Mouse (Mus musculus) myocyte (in vitro differentiated cells): ENCODE results near the gene Tarbp2. TPM values are rescaled to one million over a fixed set of nuclear protein-coding genes. Genes with fewer than 3 reads are reported as not detected.
A peak's percentile ranks its signal among the peaks of the same experiment; 100 is the strongest.

Experiments used
- H3K27me3 ChIP-seq: one replicate; pipeline ENCODE4 v1.6.1; 2011; ENCODE audit not compliant: control insufficient read depth, insufficient read depth, insufficient read length
- H3K36me3 ChIP-seq: one replicate; pipeline ENCODE4 v1.6.1; 2011; ENCODE audit not compliant: control insufficient read depth, insufficient read depth
- H3K4me2 ChIP-seq: one replicate; pipeline ENCODE4 v1.6.1; 2011; ENCODE audit warnings: low read depth, control low read depth
- H3K4me3 ChIP-seq: one replicate; pipeline ENCODE4 v1.5.1; 2011; ENCODE audit warnings: mild to moderate bottlenecking, control low read depth, moderate library complexity
- H3K79me2 ChIP-seq: one replicate; pipeline ENCODE4 v1.6.1; 2011; ENCODE audit not compliant: control insufficient read depth, insufficient read depth
- H3ac ChIP-seq: one replicate; pipeline ENCODE4 v1.6.1; 2011; ENCODE audit not compliant: control insufficient read depth, insufficient read length
- CEBPB ChIP-seq: IDR thresholded peaks from 2 replicates; pipeline ENCODE4 v1.6.1; 2011; ENCODE audit warnings: mild to moderate bottlenecking, moderate library complexity; ENCODE audit not compliant: poor library complexity, insufficient read depth, severe bottlenecking
- E2F4 ChIP-seq: IDR thresholded peaks from one replicate; pipeline ENCODE4 v1.6.1; 2011; ENCODE audit warnings: mild to moderate bottlenecking, control low read depth, moderate library complexity; ENCODE audit not compliant: insufficient read depth
- MAX ChIP-seq: IDR thresholded peaks from one replicate; pipeline ENCODE4 v1.6.1; 2011; ENCODE audit warnings: low read depth, mild to moderate bottlenecking, control low read depth
- MYOD1 ChIP-seq, 3 experiments: IDR thresholded peaks; one replicate each; pipeline ENCODE4 v1.6.1; 2011; ENCODE audit warnings: control low read depth in 2 of 3, low read depth in 2 of 3, mild to moderate bottlenecking in 2 of 3, moderate library complexity in 1 of 3; ENCODE audit not compliant: insufficient read length in 2 of 3, control insufficient read depth in 1 of 3
- MYOG ChIP-seq, 3 experiments: IDR thresholded peaks; one replicate each; pipeline ENCODE4 v1.6.1; 2011; ENCODE audit warnings: control low read depth in 2 of 3, low read depth in 2 of 3, mild to moderate bottlenecking in 2 of 3; ENCODE audit not compliant: insufficient read length in 2 of 3, control insufficient read depth in 1 of 3, insufficient read depth in 1 of 3
- POLR2A ChIP-seq: IDR thresholded peaks from one replicate; pipeline ENCODE4 v1.6.1; 2011; ENCODE audit warnings: low read depth, mild to moderate bottlenecking, control low read depth, moderate library complexity; ENCODE audit not compliant: insufficient read length
- POLR2AphosphoS2 ChIP-seq: IDR thresholded peaks from one replicate; pipeline ENCODE4 v1.6.1; 2011; ENCODE audit warnings: low read depth, control low read depth; ENCODE audit not compliant: insufficient read length
- REST ChIP-seq: IDR thresholded peaks from one replicate; pipeline ENCODE4 v1.6.1; 2011; ENCODE audit warnings: mild to moderate bottlenecking, control low read depth, moderate library complexity; ENCODE audit not compliant: insufficient read depth, insufficient read length
- SRF ChIP-seq: IDR thresholded peaks from one replicate; pipeline ENCODE4 v1.6.1; 2011; ENCODE audit warnings: low read depth; ENCODE audit not compliant: control insufficient read depth, insufficient read length
- TCF12 ChIP-seq: IDR thresholded peaks from one replicate; pipeline ENCODE4 v1.6.1; 2011; ENCODE audit warnings: mild to moderate bottlenecking, control low read depth; ENCODE audit not compliant: poor library complexity, insufficient read depth, severe bottlenecking
- USF1 ChIP-seq: IDR thresholded peaks from one replicate; pipeline ENCODE4 v1.6.1; 2011; ENCODE audit warnings: low read depth, mild to moderate bottlenecking, control low read depth, moderate library complexity
- polyA plus RNA-seq: library from polyadenylated mRNA; unstranded; fragments of >200 nt; fragmentation: generic; extraction: Trizol; gene quantifications from one replicate; pipeline ENCODE4 v1.2.1, GENCODE M21; 2012; ENCODE audit warnings: missing spikeins

The Tarbp2 gene
- polyA plus RNA-seq, 1 experiment: 76.2 TPM

- TF ChIP-seq POLR2AphosphoS2 (peak; percentile 61), REST (no peak)
- no peak overlapping the region for H3K4me3 ChIP-seq
- peaks cover 85% of the 10 kb centered on the region for H3K36me3 ChIP-seq
- H3ac ChIP-seq: no peak overlapping the region
- H3K4me2 ChIP-seq: no peak overlapping the region
- H3K79me2 ChIP-seq: peaks cover 14% of the 10 kb centered on the region
- no peaks in the 10 kb centered on the region for H3K27me3 ChIP-seq
Measured at GRCm38 (mm10) chr15:102501084-102501814, 16.7 kb upstream of the Tarbp2 start.

- H3ac ChIP-seq: no peak overlapping the region
- no peaks in the 10 kb centered on the region for H3K27me3 ChIP-seq
- H3K4me2 ChIP-seq: no peak overlapping the region
- TF ChIP-seq POLR2AphosphoS2 (peak; percentile 35), MYOD1 (IDR thresholded peaks at IDR 0.05; ENCODE audit: control insufficient read depth in 1 of 3, insufficient read length in 2 of 3, low read depth in 2 of 3) (no peak)
- peaks cover 74% of the 10 kb centered on the region for H3K36me3 ChIP-seq
- H3K79me2 ChIP-seq: peaks cover 6% of the 10 kb centered on the region
- no peak overlapping the region for H3K4me3 ChIP-seq
Measured at GRCm38 (mm10) chr15:102502254-102502840, 15.6 kb upstream of the Tarbp2 start.

DNA sequence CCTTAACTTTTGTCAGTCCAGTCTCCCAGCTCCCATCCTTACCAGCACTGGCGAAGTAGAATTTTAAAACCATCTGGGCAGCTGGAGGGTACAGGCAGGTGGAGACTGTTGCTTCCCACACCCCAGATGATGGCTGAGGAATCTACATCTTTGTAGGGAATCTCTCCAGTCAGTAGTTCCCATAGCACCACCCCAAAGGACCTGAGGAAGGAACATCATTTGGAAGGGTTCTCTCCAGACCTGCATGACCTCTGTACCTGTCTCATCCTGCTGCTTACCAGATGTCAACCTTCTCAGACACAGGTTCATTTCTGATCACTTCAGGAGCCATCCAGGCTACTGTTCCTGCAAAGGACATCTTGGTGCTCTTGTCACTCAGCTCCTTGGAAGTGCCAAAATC is 14.5 kb upstream of the Tarbp2 start, which contains the start of gene Gm10337:
Gm10337 (plus strand) TSS at position 276 of the 400 bp plus-strand sequence.
- TF ChIP-seq MYOD1 (IDR thresholded peaks at IDR 0.05; ENCODE audit: control insufficient read depth in 1 of 3, insufficient read length in 2 of 3, low read depth in 2 of 3) (no peak), MAX (no peak), USF1 (no peak), E2F4 (no peak), CEBPB (no peak), TCF12 (no peak), REST (no peak), POLR2AphosphoS2 (no peak), MYOG (IDR thresholded peaks at IDR 0.05; ENCODE audit: control insufficient read depth in 1 of 3, insufficient read depth in 1 of 3, insufficient read length in 2 of 3, low read depth in 2 of 3) (no peak)
- Histone ChIP-seq H3ac (no peak within 1 kb of the TSS), H3K4me3 (no peak within 1 kb of the TSS), H3K27me3 (no peaks in the 10 kb centered on the region), H3K79me2 (no peaks in the 10 kb centered on the region), H3K4me2 (no peak within 1 kb of the TSS), H3K36me3 (peaks cover 63% of the 10 kb centered on the region)

DNA sequence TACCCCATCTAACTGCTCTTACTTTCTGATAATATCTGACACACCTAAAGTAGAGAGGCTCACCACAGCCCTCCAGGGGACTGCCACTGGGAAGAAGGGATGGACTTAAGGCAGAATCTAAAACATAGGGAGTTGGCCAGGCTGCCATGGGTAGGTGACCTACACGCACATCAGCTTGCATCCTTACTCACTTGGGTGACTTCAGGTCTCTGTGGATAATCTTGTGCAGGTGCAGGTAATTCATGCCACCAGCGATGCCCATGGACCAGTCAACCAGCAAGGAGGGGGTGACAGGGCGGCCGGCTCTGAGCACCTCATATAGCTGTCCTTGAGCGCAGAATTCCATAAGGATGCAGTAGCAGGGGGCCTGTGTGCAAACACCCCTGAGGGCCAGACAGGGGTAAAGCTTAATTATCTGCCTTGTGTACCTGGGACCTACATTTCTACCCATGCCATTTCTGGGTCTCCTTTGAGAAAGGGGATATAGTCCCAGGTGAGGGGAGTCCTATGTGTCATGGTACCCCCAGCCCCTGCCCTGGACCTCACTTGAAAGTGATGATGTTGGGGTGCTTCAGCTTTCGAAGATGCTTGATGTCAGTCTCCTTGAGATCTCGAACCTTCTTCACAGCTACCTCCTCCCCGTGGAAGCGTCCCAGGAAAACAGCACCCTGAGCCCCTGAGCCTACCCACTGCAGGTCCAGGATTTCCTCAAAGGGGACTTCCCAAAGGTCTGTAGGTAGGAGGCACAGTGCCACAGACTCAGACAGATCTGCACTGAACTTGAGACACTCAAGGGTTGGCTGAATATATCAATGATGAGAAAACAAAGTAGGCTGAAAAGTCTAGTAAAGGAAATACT is 13.8 kb upstream of the Tarbp2 start:
- Histone ChIP-seq H3K4me2 (no peak overlapping the region), H3K36me3 (peaks cover 56% of the 10 kb centered on the region), H3K4me3 (no peak overlapping the region), H3K27me3 (no peaks in the 10 kb centered on the region), H3K79me2 (no peaks in the 10 kb centered on the region), H3ac (no peak overlapping the region)
- TF ChIP-seq MYOG (IDR thresholded peaks at IDR 0.05; ENCODE audit: control insufficient read depth in 1 of 3, insufficient read depth in 1 of 3, insufficient read length in 2 of 3, low read depth in 2 of 3): no peak
- no peak for TF ChIP-seq E2F4
- no peak for TF ChIP-seq MAX
- no peak for TF ChIP-seq SRF
- no peak for TF ChIP-seq USF1
- TF ChIP-seq MYOD1 (IDR thresholded peaks at IDR 0.05; ENCODE audit: control insufficient read depth in 1 of 3, insufficient read length in 2 of 3, low read depth in 2 of 3): no peak
- TF ChIP-seq POLR2AphosphoS2: peak; percentile 89

DNA sequence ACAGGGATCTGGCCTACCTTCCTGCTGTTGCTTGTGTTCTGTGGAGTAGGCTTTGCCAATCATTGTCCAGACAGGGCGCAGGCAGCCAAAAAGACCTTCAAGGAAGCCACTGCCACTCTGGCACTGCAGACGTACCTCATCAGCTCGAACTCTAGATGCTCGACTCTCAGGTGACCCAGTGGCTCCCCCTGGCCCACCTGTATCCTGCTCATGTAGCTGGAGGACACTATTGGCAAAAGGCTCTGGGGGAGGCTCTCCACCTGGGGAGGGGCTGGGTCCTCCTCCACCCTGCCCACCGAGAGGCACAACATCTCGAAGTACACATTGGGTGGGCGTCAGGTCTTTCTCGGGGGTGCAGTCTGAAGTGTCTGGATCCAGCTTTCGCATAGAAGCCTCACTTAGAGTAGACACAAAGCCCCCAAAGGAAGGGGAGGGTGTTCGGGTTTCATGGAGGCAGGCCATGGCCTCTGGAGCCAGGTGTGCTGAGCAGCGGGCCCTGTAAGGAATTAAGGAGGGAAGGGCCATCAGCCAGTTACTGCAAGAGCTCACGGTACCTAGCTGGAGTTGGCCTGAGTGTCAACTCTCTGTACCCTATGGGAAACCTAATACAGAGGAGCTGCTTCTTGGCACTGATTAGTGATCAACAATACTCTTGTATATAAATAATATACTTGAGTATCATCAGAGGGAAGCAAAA is 12.8 kb upstream of the Tarbp2 start:
- TF ChIP-seq POLR2AphosphoS2 (peak; percentile 93), POLR2A (peak; percentile 43), MYOG (IDR thresholded peaks at IDR 0.05; ENCODE audit: control insufficient read depth in 1 of 3, insufficient read depth in 1 of 3, insufficient read length in 2 of 3, low read depth in 2 of 3) (no peak)

More for the DNA sequence above, 12.8 kb upstream of the Tarbp2 start:
- Histone ChIP-seq H3K4me3 (no peak overlapping the region), H3K4me2 (no peak overlapping the region), H3K36me3 (peaks cover 45% of the 10 kb centered on the region), H3ac (no peak overlapping the region), H3K27me3 (no peaks in the 10 kb centered on the region), H3K79me2 (no peaks in the 10 kb centered on the region)
